ENCODE assay signal across 8 mouse cellular contexts in genomic region chr4:155268382-155268781, GRCm38 (mm10). TPM values are rescaled to one million over a fixed set of nuclear protein-coding genes. Genes with fewer than 3 reads are reported as not detected.
DNase-seq lines count a peak whose midpoint lies in the region; ATAC-seq and TF ChIP-seq lines count a peak whose summit lies in the region.

No protein-coding gene starts in this region.

- no peak overlapping the region for H3K4me2 ChIP-seq in midbrain, embryonic 11.5 days
- no peak overlapping the region for H3K4me2 ChIP-seq in midbrain, embryonic 16.5 days (ENCODE audit: low read length)
- H3K4me2 ChIP-seq in kidney, embryonic 14.5 days (replicated peaks; ENCODE audit: low read depth, low read length), result no peak overlapping the region
- no peak overlapping the region for H3K4me2 ChIP-seq in liver, postnatal 0 days (ENCODE audit: low read depth, low read length)

- DNase-seq in midbrain, embryonic 11.5 days (ENCODE audit: low spot score, missing footprints), result peak; percentile 91
- peak; percentile 46 for DNase-seq in c-Kit-positive CD71-negative TER-119-negative erythroid progenitor cells, embryonic 14.5 days (ENCODE audit: low read depth)
- DNase-seq in gastrocnemius, postnatal 14 days, result peak; percentile 87
- peak; percentile 77 for DNase-seq in liver, postnatal 0 days
- DNase-seq in right cerebral cortex, postnatal 25 days, result peak; percentile 46
- peak; percentile 66 to 82 for DNase-seq in urinary bladder, postnatal 4 days (ENCODE audit: low spot score in 2 of 2)

- intact Hi-C loops in gastrocnemius, postnatal 14 days (cut with DNase I; ENCODE audit: low total_unique reads), result loop anchor here (5.0 kb wide), 1 partner anchor 39 kb away; no protein-coding TSS in a partner anchor

- peak; percentile 24; the same call in 1 of the 2 replicates for ATAC-seq in midbrain, embryonic 11.5 days (ENCODE audit: low FRiP score)
- ATAC-seq in midbrain, embryonic 16.5 days, result no peak
- ATAC-seq in kidney, embryonic 14.5 days (ENCODE audit: low FRiP score, low TSS enrichment), result peak; percentile 53; the same call in 1 of the 2 replicates
- ATAC-seq in liver, postnatal 0 days, result no peak

- H3K36me3 ChIP-seq in midbrain, embryonic 11.5 days (ENCODE audit: control insufficient read depth, insufficient read depth, low read length), result no peaks in the 10 kb centered on the region
- peaks cover 11% of the 10 kb centered on the region for H3K36me3 ChIP-seq in midbrain, embryonic 16.5 days (ENCODE audit: control insufficient read depth, insufficient read depth, low read length)
- no peaks in the 10 kb centered on the region for H3K36me3 ChIP-seq in kidney, embryonic 14.5 days (ENCODE audit: control insufficient read depth, insufficient read depth, low read length)
- no peaks in the 10 kb centered on the region for H3K36me3 ChIP-seq in liver, postnatal 0 days (replicated peaks; ENCODE audit: insufficient read depth, low read length)

- TF ChIP-seq CTCF in liver, postnatal 0 days (IDR thresholded peaks at IDR 0.05; ENCODE audit: low read depth), result peak; percentile 71

- H3K9me3 ChIP-seq in midbrain, embryonic 11.5 days (ENCODE audit: control insufficient read depth, low read length), result no peaks in the 10 kb centered on the region
- no peaks in the 10 kb centered on the region for H3K9me3 ChIP-seq in midbrain, embryonic 16.5 days (replicated peaks; ENCODE audit: control insufficient read depth, low read length, poor library complexity, severe bottlenecking)
- H3K9me3 ChIP-seq in kidney, embryonic 14.5 days (ENCODE audit: control insufficient read depth, low read length), result no peaks in the 10 kb centered on the region
- H3K9me3 ChIP-seq in liver, postnatal 0 days (ENCODE audit: low read length), result no peaks in the 10 kb centered on the region

- no peaks in the 10 kb centered on the region for H3K4me1 ChIP-seq in midbrain, embryonic 11.5 days (ENCODE audit: control insufficient read depth, insufficient read depth, low read length)
- no peaks in the 10 kb centered on the region for H3K4me1 ChIP-seq in midbrain, embryonic 16.5 days (ENCODE audit: control insufficient read depth, insufficient read depth, low read length)
- peaks cover 16% of the 10 kb centered on the region for H3K4me1 ChIP-seq in kidney, embryonic 14.5 days (ENCODE audit: control insufficient read depth, insufficient read depth, low read length)
- H3K4me1 ChIP-seq in liver, postnatal 0 days (ENCODE audit: insufficient read depth), result no peaks in the 10 kb centered on the region

- H3K9ac ChIP-seq in midbrain, embryonic 11.5 days (ENCODE audit: low read length), result no peak overlapping the region
- no peak overlapping the region for H3K9ac ChIP-seq in midbrain, embryonic 16.5 days (ENCODE audit: low read depth, low read length)
- H3K9ac ChIP-seq in kidney, embryonic 14.5 days (ENCODE audit: low read depth, low read length), result no peak overlapping the region
- H3K9ac ChIP-seq in liver, postnatal 0 days (replicated peaks), result no peak overlapping the region

- no peaks in the 10 kb centered on the region for H3K27me3 ChIP-seq in midbrain, embryonic 11.5 days (ENCODE audit: control insufficient read depth, insufficient read depth, low read length)
- no peaks in the 10 kb centered on the region for H3K27me3 ChIP-seq in midbrain, embryonic 16.5 days (ENCODE audit: control insufficient read depth, insufficient read depth, low read depth, low read length)
- H3K27me3 ChIP-seq in kidney, embryonic 14.5 days (ENCODE audit: control insufficient read depth, insufficient read depth, low read length), result no peaks in the 10 kb centered on the region
- no peaks in the 10 kb centered on the region for H3K27me3 ChIP-seq in liver, postnatal 0 days (ENCODE audit: insufficient read depth, low read length)

- 43% methylated on average over 5 of the region's 5 CpGs for WGBS in midbrain, embryonic 11.5 days
- 53% methylated on average over 5 of the region's 5 CpGs for WGBS in midbrain, embryonic 16.5 days
- 40% methylated on average over 5 of the region's 5 CpGs for WGBS in kidney, embryonic 14.5 days
- 16% methylated on average over 5 of the region's 5 CpGs for WGBS in liver, postnatal 0 days (ENCODE audit: insufficient replicate concordance)

- no peak overlapping the region for H3K4me3 ChIP-seq in midbrain, embryonic 11.5 days (ENCODE audit: low read depth, low read length)
- no peak overlapping the region for H3K4me3 ChIP-seq in midbrain, embryonic 16.5 days (ENCODE audit: low read depth, low read length)
- H3K4me3 ChIP-seq in kidney, embryonic 14.5 days (ENCODE audit: low read length), result no peak overlapping the region
- no peak overlapping the region for H3K4me3 ChIP-seq in liver, postnatal 0 days (ENCODE audit: low read depth, low read length)

- no peak overlapping the region for H3K27ac ChIP-seq in midbrain, embryonic 11.5 days (ENCODE audit: low read depth, low read length)
- H3K27ac ChIP-seq in midbrain, embryonic 16.5 days (ENCODE audit: low read length), result no peak overlapping the region
- H3K27ac ChIP-seq in kidney, embryonic 14.5 days (ENCODE audit: low read depth, low read length), result peak overlapping the region; percentile 55; the same call in 1 of the 2 replicates
- no peak overlapping the region for H3K27ac ChIP-seq in liver, postnatal 0 days (ENCODE audit: low read depth)

- no peak for TF ChIP-seq EP300 in liver, postnatal 0 days (IDR thresholded peaks at IDR 0.05; ENCODE audit: low read depth)

RNA-seq across cellular contexts. Expression of gene Faap20, which starts 18.8 kb away (rescaled TPM):
- 101 and 110 TPM in 2 replicates for polyA plus RNA-seq in midbrain, embryonic 11.5 days (2014; fragmentation: Nextera tagmentation; extraction: Ambion mirVana)
- polyA plus RNA-seq in midbrain, embryonic 16.5 days (2015; fragmentation: Nextera tagmentation; extraction: Ambion mirVana), result 69.8 and 70.1 TPM in 2 replicates
- 10 to 100 TPM; 11.9 to 15.3 TPM for total RNA-seq in gastrocnemius, postnatal 14 days (2021)
- 63.4 and 73.8 TPM in 2 replicates for polyA plus RNA-seq in kidney, embryonic 14.5 days (2014; fragmentation: Nextera tagmentation; extraction: Ambion mirVana)
- polyA plus RNA-seq in liver, postnatal 0 days (2015; fragmentation: Nextera tagmentation; extraction: Ambion mirVana), result 23.1 and 24.7 TPM in 2 replicates

RNA-seq across cellular contexts. Expression of gene Ski, which starts 46.0 kb away (rescaled TPM):
- 12.7 and 13.6 TPM in 2 replicates for polyA plus RNA-seq in midbrain, embryonic 11.5 days (2014; fragmentation: Nextera tagmentation; extraction: Ambion mirVana)
- polyA plus RNA-seq in midbrain, embryonic 16.5 days (2015; fragmentation: Nextera tagmentation; extraction: Ambion mirVana), result 9.6 and 10.1 TPM in 2 replicates
- total RNA-seq in gastrocnemius, postnatal 14 days (2021), result 10 to 100 TPM; 41.6 to 51.6 TPM
- polyA plus RNA-seq in kidney, embryonic 14.5 days (2014; fragmentation: Nextera tagmentation; extraction: Ambion mirVana), result 24.0 and 24.5 TPM in 2 replicates
- 3.5 and 3.7 TPM in 2 replicates for polyA plus RNA-seq in liver, postnatal 0 days (2015; fragmentation: Nextera tagmentation; extraction: Ambion mirVana)

Comparison
In these comparisons a context has a peak if more than half of its experiments do, and no peak if none do; other contexts are left out.
1. ATAC-seq: peak in midbrain, embryonic 11.5 days (single experiment) and kidney, embryonic 14.5 days (single experiment); none in midbrain, embryonic 16.5 days (single experiment) and liver, postnatal 0 days (single experiment).
2. Peak in every context shown above with its lines, with median percentiles within 50 percentile points of each other: DNase-seq.